ENCODE assay signal across 17 mouse cellular contexts in the genomic region with DNA sequence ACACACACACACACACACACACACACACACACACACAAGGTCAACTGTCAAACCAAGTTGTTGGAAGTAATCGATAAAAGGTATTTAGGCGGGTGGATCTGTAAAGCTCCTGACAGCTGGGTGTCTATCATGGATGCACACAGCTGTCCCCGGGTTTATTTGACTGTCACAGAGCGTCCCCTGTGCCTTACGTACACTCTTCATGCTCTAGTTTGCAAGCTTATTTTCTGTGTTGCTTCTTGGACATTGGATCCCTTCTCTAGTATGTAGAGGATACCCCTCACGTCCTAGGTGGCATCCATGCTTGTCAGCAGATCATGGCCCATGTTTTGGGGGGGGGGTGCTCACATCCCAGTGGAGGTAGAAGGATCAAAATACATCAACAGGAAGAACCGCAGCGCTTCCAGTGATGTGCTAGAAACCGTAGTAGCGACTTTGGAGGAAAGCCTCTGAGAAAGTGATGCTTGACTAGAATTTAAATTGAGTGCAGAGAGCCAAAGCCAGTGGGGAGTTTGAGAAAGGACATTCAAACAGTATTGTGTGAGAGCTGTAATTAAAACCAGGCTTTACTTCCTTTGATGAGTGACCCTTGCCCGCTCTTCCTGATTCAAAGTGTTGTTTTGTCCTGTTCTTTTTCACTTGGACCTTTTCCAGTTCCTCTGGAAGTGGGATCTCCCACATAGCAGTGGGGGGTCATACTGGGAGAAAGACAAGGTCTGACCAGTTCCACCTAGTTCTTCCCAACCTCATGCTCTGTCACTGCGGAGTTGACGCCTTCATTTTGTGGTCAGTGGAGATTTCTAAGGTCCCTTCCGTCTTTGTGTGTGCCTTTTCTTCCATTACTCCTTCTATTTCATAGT. TPM values are rescaled to one million over a fixed set of nuclear protein-coding genes. Genes with fewer than 3 reads are reported as not detected.
DNase-seq lines count a peak whose midpoint lies in the region; ATAC-seq and TF ChIP-seq lines count a peak whose summit lies in the region.
"Had no signal": no experiment of that assay in that cellular context is flagged by ENCODE, and none has a peak within 500 bp of the region (broad histone marks: within the 10 kb centered on the region; RNA-seq: fewer than 3 reads in every experiment).

No protein-coding gene starts in this region.

- H3K36me3 ChIP-seq in hindbrain, embryonic 15.5 days, result no peaks in the 10 kb centered on the region
- no peaks in the 10 kb centered on the region for H3K36me3 ChIP-seq in hindbrain, embryonic 11.5 days (ENCODE audit: control insufficient read depth, insufficient read depth, low read length)
- H3K36me3 ChIP-seq in midbrain, embryonic 10.5 days, result peaks cover 19% of the 10 kb centered on the region
- H3K36me3 ChIP-seq in midbrain, embryonic 11.5 days (ENCODE audit: control insufficient read depth, insufficient read depth, low read length), result no peaks in the 10 kb centered on the region
- H3K36me3 ChIP-seq: neural tube, embryonic 12.5 days had no signal

- no peak for TF ChIP-seq POLR2A in olfactory bulb, adult 2 months (IDR thresholded peaks at IDR 0.05; ENCODE audit: insufficient read depth, low read depth, low read length)

- DNase-seq in embryo, embryonic 10 days (ENCODE audit: low spot score), result peak; percentile 34
- DNase-seq in embryo, embryonic 11 days, result no peak
- DNase-seq in hindbrain, embryonic 11.5 days (ENCODE audit: low spot score), result no peak
- no peak for DNase-seq in midbrain, embryonic 10.5 days (ENCODE audit: low spot score)
- DNase-seq in midbrain, embryonic 11.5 days (ENCODE audit: low spot score, missing footprints), result no peak
- no peak for DNase-seq in right cerebral cortex, adult 2 months (ENCODE audit: low spot score in 2 of 2)
- DNase-seq: cerebellum, adult 18-20 months; gastrocnemius, postnatal 36 days; kidney, postnatal 4 days; lung, postnatal 14 days; thymus, postnatal 4 days had no signal

- no peak for ATAC-seq in hindbrain, embryonic 15.5 days (ENCODE audit: low FRiP score, low read depth)
- ATAC-seq in hindbrain, embryonic 11.5 days (ENCODE audit: low FRiP score), result no peak
- ATAC-seq in midbrain, embryonic 11.5 days (ENCODE audit: low FRiP score), result no peak
- ATAC-seq: forebrain, embryonic 13.5 days; Patski had no signal

- H3K4me3 ChIP-seq in hindbrain, embryonic 15.5 days, result no peak overlapping the region
- no peak overlapping the region for H3K4me3 ChIP-seq in hindbrain, embryonic 11.5 days (ENCODE audit: low read depth, low read length)
- H3K4me3 ChIP-seq in midbrain, embryonic 10.5 days, result no peak overlapping the region
- H3K4me3 ChIP-seq in midbrain, embryonic 11.5 days (ENCODE audit: low read depth, low read length), result no peak overlapping the region
- no peak overlapping the region for H3K4me3 ChIP-seq in olfactory bulb, adult 2 months (ENCODE audit: insufficient read depth, low read depth, low read length)
- H3K4me3 ChIP-seq: forebrain, embryonic 13.5 days; neural tube, embryonic 12.5 days had no signal

- no peaks in the 10 kb centered on the region for H3K9me3 ChIP-seq in hindbrain, embryonic 15.5 days
- H3K9me3 ChIP-seq in hindbrain, embryonic 11.5 days (ENCODE audit: control insufficient read depth, low read length), result no peaks in the 10 kb centered on the region
- H3K9me3 ChIP-seq in midbrain, embryonic 10.5 days (replicated peaks), result no peaks in the 10 kb centered on the region
- no peaks in the 10 kb centered on the region for H3K9me3 ChIP-seq in midbrain, embryonic 11.5 days (ENCODE audit: control insufficient read depth, low read length)
- H3K9me3 ChIP-seq: forebrain, embryonic 13.5 days; neural tube, embryonic 12.5 days had no signal

- no peaks in the 10 kb centered on the region for H3K27me3 ChIP-seq in hindbrain, embryonic 15.5 days
- H3K27me3 ChIP-seq in hindbrain, embryonic 11.5 days (ENCODE audit: control insufficient read depth, insufficient read depth, low read length), result no peaks in the 10 kb centered on the region
- H3K27me3 ChIP-seq in midbrain, embryonic 10.5 days (ENCODE audit: low read depth, poor library complexity, severe bottlenecking), result no peaks in the 10 kb centered on the region
- H3K27me3 ChIP-seq in midbrain, embryonic 11.5 days (ENCODE audit: control insufficient read depth, insufficient read depth, low read length), result no peaks in the 10 kb centered on the region
- H3K27me3 ChIP-seq: forebrain, embryonic 13.5 days; neural tube, embryonic 12.5 days; Patski had no signal

- H3K27ac ChIP-seq in hindbrain, embryonic 15.5 days (replicated peaks), result peak overlapping the region; percentile 71
- no peak overlapping the region for H3K27ac ChIP-seq in hindbrain, embryonic 11.5 days (ENCODE audit: low read depth, low read length)
- peak overlapping the region; percentile 46; the same call in 1 of the 2 replicates for H3K27ac ChIP-seq in midbrain, embryonic 10.5 days (replicated peaks)
- H3K27ac ChIP-seq in midbrain, embryonic 11.5 days (ENCODE audit: low read depth, low read length), result no peak overlapping the region
- peak overlapping the region; percentile 73 for H3K27ac ChIP-seq in olfactory bulb, adult 2 months (ENCODE audit: insufficient read depth, low read depth, low read length)
- H3K27ac ChIP-seq: forebrain, embryonic 13.5 days; neural tube, embryonic 12.5 days had no signal

- no peak for TF ChIP-seq CTCF in olfactory bulb, adult 2 months (IDR thresholded peaks at IDR 0.05; ENCODE audit: insufficient read depth, low read depth, low read length)

- peaks cover 11% of the 10 kb centered on the region for H3K4me1 ChIP-seq in hindbrain, embryonic 15.5 days (replicated peaks)
- peaks cover 1% of the 10 kb centered on the region; the same call in 1 of the 2 replicates for H3K4me1 ChIP-seq in hindbrain, embryonic 11.5 days (replicated peaks; ENCODE audit: control insufficient read depth, insufficient read depth, low read length)
- peaks cover 26% of the 10 kb centered on the region for H3K4me1 ChIP-seq in midbrain, embryonic 10.5 days
- H3K4me1 ChIP-seq in midbrain, embryonic 11.5 days (ENCODE audit: control insufficient read depth, insufficient read depth, low read length), result no peaks in the 10 kb centered on the region
- peaks cover 3% of the 10 kb centered on the region; the same call in 1 of the 2 replicates for H3K4me1 ChIP-seq in olfactory bulb, adult 2 months (ENCODE audit: control insufficient read depth, insufficient read depth, low read length)

- H3K9ac ChIP-seq in hindbrain, embryonic 15.5 days, result no peak overlapping the region; the same call in 1 of the 2 replicates
- H3K9ac ChIP-seq in hindbrain, embryonic 11.5 days (ENCODE audit: low read depth, low read length), result no peak overlapping the region
- no peak overlapping the region for H3K9ac ChIP-seq in midbrain, embryonic 11.5 days (ENCODE audit: low read length)
- H3K9ac ChIP-seq: forebrain, embryonic 13.5 days; neural tube, embryonic 12.5 days had no signal

- 60% methylated on average over 14 of the region's 14 CpGs for WGBS in hindbrain, embryonic 15.5 days
- WGBS in hindbrain, embryonic 11.5 days, result 67% methylated on average over 14 of the region's 14 CpGs
- WGBS in midbrain, embryonic 10.5 days, result 60% methylated on average over 14 of the region's 14 CpGs
- 60% methylated on average over 14 of the region's 14 CpGs for WGBS in midbrain, embryonic 11.5 days
- 69% methylated on average over 14 of the region's 14 CpGs for WGBS in olfactory bulb, adult 2 months

- no peak overlapping the region for H3K4me2 ChIP-seq in hindbrain, embryonic 15.5 days
- no peak overlapping the region for H3K4me2 ChIP-seq in hindbrain, embryonic 11.5 days (replicated peaks; ENCODE audit: low read depth, low read length)
- no peak overlapping the region for H3K4me2 ChIP-seq in midbrain, embryonic 11.5 days
- H3K4me2 ChIP-seq: forebrain, embryonic 13.5 days; liver, embryonic 11.5 days; neural tube, embryonic 12.5 days had no signal

RNA-seq across cellular contexts. Expression of a gene that starts 41.4 kb away (rescaled TPM):
- polyA plus RNA-seq in hindbrain, embryonic 15.5 days (2015; fragmentation: Nextera tagmentation; extraction: Ambion mirVana), result 2.4 and 3.0 TPM in 2 replicates
- polyA plus RNA-seq in hindbrain, embryonic 11.5 days (2014; fragmentation: Nextera tagmentation; extraction: Ambion mirVana), result 5.0 and 6.7 TPM in 2 replicates
- 4.5 TPM in 2 replicates for polyA plus RNA-seq in midbrain, embryonic 10.5 days (2016; fragmentation: Nextera tagmentation; extraction: Ambion mirVana)
- 4.9 and 5.6 TPM in 2 replicates for polyA plus RNA-seq in midbrain, embryonic 11.5 days (2014; fragmentation: Nextera tagmentation; extraction: Ambion mirVana)
- polyA plus RNA-seq in olfactory bulb, adult 2 months (2012; ENCODE audit: insufficient read depth, insufficient read length, low replicate concordance, missing spikeins), result not detected in 2 replicates

RNA-seq across cellular contexts. Expression of a gene that starts 41.6 kb away (rescaled TPM):
- 51.3 and 55.3 TPM in 2 replicates for polyA plus RNA-seq in hindbrain, embryonic 15.5 days (2015; fragmentation: Nextera tagmentation; extraction: Ambion mirVana)
- polyA plus RNA-seq in hindbrain, embryonic 11.5 days (2014; fragmentation: Nextera tagmentation; extraction: Ambion mirVana), result 45.0 and 45.6 TPM in 2 replicates
- polyA plus RNA-seq in midbrain, embryonic 10.5 days (2016; fragmentation: Nextera tagmentation; extraction: Ambion mirVana), result 29.6 and 36.0 TPM in 2 replicates
- 45.9 and 46.7 TPM in 2 replicates for polyA plus RNA-seq in midbrain, embryonic 11.5 days (2014; fragmentation: Nextera tagmentation; extraction: Ambion mirVana)
- polyA plus RNA-seq in olfactory bulb, adult 2 months (2012; ENCODE audit: insufficient read depth, insufficient read length, low replicate concordance, missing spikeins), result 98.6 TPM in 1 of 2 replicates, not detected in the other

Comparison
In these comparisons a context has a peak if more than half of its experiments do, and no peak if none do; other contexts are left out.
1. H3K27ac ChIP-seq: peak in hindbrain, embryonic 15.5 days (single experiment), midbrain, embryonic 10.5 days (single experiment) and olfactory bulb, adult 2 months (single experiment); none in hindbrain, embryonic 11.5 days (single experiment) and midbrain, embryonic 11.5 days (single experiment).